Mouse (Mus musculus) inflammation-experienced regulatory T-cells, adult 6 months (primary cell): ENCODE results near the gene Chd5. TPM values are rescaled to one million over a fixed set of nuclear protein-coding genes. Genes with fewer than 3 reads are reported as not detected.

Source experiments
- ATAC-seq: one replicate; pipeline ENCODE4 v1.8.0; 2017
- polyA plus RNA-seq, 3 experiments: library from polyadenylated mRNA; unstranded; fragments of 100-300 nt; shearing (Covaris generic); gene quantifications; one replicate each; pipeline ENCODE4 v1.2.1; 2017

Chd5 gene
- polyA plus RNA-seq, 3 experiments from 2014 or later, result 0.05 to 0.11 TPM; not detected in 1

GRCm38 (mm10) chr4:152355672-152356071 is 17.2 kb downstream of the Chd5 start:
- ATAC-seq, result no peak

GRCm38 (mm10) chr4:152359700-152360099 is 21.2 kb downstream of the Chd5 start:
- ATAC-seq, result no peak

- ATAC-seq, result no peak
Measured at GRCm38 (mm10) chr4:152360855-152361254, 22.4 kb downstream of the Chd5 start.

- ATAC-seq, result peak; percentile 65
Measured at GRCm38 (mm10) chr4:152362180-152362579, 23.7 kb downstream of the Chd5 start.

GRCm38 (mm10) chr4:152365228-152365627 is 26.8 kb downstream of the Chd5 start:
- ATAC-seq, result no peak

GRCm38 (mm10) chr4:152382528-152383252 is 44.2 kb downstream of the Chd5 start:
- no peak for ATAC-seq

- no peak for ATAC-seq
Measured at GRCm38 (mm10) chr4:152385644-152386043, 47.2 kb downstream of the Chd5 start.

- ATAC-seq, result no peak
Measured at GRCm38 (mm10) chr4:152392192-152392591, 53.7 kb downstream of the Chd5 start.

GRCm38 (mm10) chr4:152392627-152393026 is 54.2 kb downstream of the Chd5 start:
- ATAC-seq, result no peak

- ATAC-seq, result no peak
Measured at GRCm38 (mm10) chr4:152398926-152399325, 60.5 kb downstream of the Chd5 start.

GRCm38 (mm10) chr4:152405143-152405542 is 66.7 kb downstream of the Chd5 start:
- no peak for ATAC-seq

GRCm38 (mm10) chr4:152405671-152406201 is 67.3 kb downstream of the Chd5 start:
- no peak for ATAC-seq

- ATAC-seq, result no peak
Measured at GRCm38 (mm10) chr4:152406531-152406930, 68.1 kb downstream of the Chd5 start.

- no peak for ATAC-seq
Measured at GRCm38 (mm10) chr4:152410961-152411360, 72.5 kb downstream of the Chd5 start.

GRCm38 (mm10) chr4:152412524-152413080 is 74.2 kb downstream of the Chd5 start:
- no peak for ATAC-seq

GRCm38 (mm10) chr4:152418229-152419060 is 80.0 kb downstream of the Chd5 start:
- ATAC-seq, result no peak

GRCm38 (mm10) chr4:152423576-152423975 is 85.1 kb downstream of the Chd5 start:
- ATAC-seq, result no peak

- ATAC-seq, result no peak
Measured at GRCm38 (mm10) chr4:152424341-152424740, 85.9 kb downstream of the Chd5 start.

GRCm38 (mm10) chr4:152424922-152425321 is 86.5 kb downstream of the Chd5 start:
- peak; percentile 43 for ATAC-seq

- ATAC-seq, result no peak
Measured at GRCm38 (mm10) chr4:152428259-152428658, 89.8 kb downstream of the Chd5 start.

GRCm38 (mm10) chr4:152432308-152432707 is 93.9 kb downstream of the Chd5 start:
- ATAC-seq, result peak; percentile 36

- peak; percentile 54 for ATAC-seq
Measured at GRCm38 (mm10) chr4:152434836-152435235, 96.4 kb downstream of the Chd5 start.

GRCm38 (mm10) chr4:152435255-152435654 is 96.8 kb downstream of the Chd5 start:
- peak; percentile 53 for ATAC-seq
